Mouse (Mus musculus): Measurements from ENCODE around the gene Acap1.

The Acap1 gene

GRCm38 (mm10) chr11:69836703-69837576 is 58.4 kb downstream of the Acap1 start:
- no peak for DNase-seq (ENCODE audit: low spot score)

DNA sequence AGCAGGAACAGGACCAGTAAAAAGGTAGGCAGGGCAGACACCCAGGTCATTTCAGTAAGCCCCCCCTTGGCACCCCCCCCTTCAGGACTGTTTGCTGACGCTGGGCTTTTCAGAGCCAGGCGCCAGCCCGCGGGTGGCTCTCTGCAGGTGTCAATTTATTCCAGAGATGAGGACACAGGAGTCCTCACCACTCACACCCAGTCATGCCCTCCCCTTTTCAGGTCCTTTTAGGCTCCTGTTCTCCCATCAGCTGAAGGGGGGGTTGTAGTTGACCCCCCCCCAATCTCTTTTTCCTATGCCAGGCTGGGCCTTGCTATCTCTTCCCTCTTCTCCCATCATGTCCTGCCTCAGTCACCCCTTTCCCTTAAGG is 59.4 kb downstream of the Acap1 start:
- DNase-seq (ENCODE audit: low spot score): no peak

GRCm38 (mm10) chr11:69835326-69835965 is 59.9 kb downstream of the Acap1 start:
- DNase-seq (ENCODE audit: low spot score): no peak

DNA sequence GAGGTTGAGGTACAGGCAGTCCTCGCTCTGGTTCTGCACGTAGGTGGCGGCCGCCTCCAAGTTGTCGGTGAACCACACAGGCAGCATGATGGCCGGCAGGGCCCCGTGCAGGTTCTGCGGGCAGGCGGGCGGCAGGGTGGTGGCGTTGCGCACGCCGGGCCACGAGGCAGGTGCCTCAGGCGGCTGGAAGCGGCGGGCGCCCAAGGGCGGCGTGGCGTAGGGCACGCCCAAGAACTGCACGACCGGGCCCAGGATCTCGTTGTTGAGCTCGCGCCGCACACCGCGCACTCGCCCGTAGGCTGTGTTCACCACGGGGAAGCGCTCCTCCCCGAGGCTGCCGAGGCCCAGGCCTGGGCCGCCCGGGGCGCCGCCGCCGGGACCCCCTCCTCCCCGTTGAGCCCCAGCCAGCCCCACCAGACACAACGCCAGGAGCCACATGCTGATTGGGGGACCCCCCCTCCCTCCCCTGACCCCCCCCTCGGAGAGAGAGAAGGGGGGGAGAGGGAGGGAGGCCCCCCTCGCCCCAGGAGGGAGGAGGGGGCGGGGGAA is 61.3 kb downstream of the Acap1 start:
- peak; percentile 29 for DNase-seq (ENCODE audit: low spot score)

GRCm38 (mm10) chr11:69833554-69833953 is 61.8 kb downstream of the Acap1 start:
- DNase-seq (ENCODE audit: low spot score): no peak

Measured in lung, postnatal 25 days (tissue).